9 mouse cellular contexts compared by ENCODE assay signal in genomic region chr1:74297269-74297668, GRCm38 (mm10). TPM values are rescaled to one million over a fixed set of nuclear protein-coding genes. Genes with fewer than 3 reads are reported as not detected.
A peak's percentile ranks its signal among the peaks of the same experiment; 100 is the strongest.
DNase-seq lines count a peak whose midpoint lies in the region; ATAC-seq lines count a peak whose summit lies in the region.
"Had no signal": no experiment of that assay in that cellular context is flagged by ENCODE, and none has a peak within 500 bp of the region (broad histone marks: within the 10 kb centered on the region; RNA-seq: fewer than 3 reads in every experiment).

No protein-coding gene starts in this region.

- DNase-seq in cerebellum, adult 9-11 months: peak; percentile 47
- DNase-seq in cerebellum, postnatal 36 days: no peak
- DNase-seq in adrenal gland, postnatal 10 days: peak; percentile 79
- no peak for DNase-seq in layer of hippocampus, adult 9-11 months

- H3K27ac ChIP-seq in heart, embryonic 16.5 days (ENCODE audit: low read length): peak overlapping the region; percentile 99
- H3K27ac ChIP-seq in lung, embryonic 16.5 days (ENCODE audit: low read length): peak overlapping the region; percentile 99
- no peak overlapping the region; the same call in 1 of the 2 replicates for H3K27ac ChIP-seq in forebrain, embryonic 13.5 days

- H3K4me3 ChIP-seq in heart, embryonic 16.5 days (ENCODE audit: low read length): no peak overlapping the region
- H3K4me3 ChIP-seq in lung, embryonic 16.5 days (ENCODE audit: low read length): no peak overlapping the region
- no peak overlapping the region for H3K4me3 ChIP-seq in forebrain, embryonic 13.5 days

- 0 out of 2 replicates have a peak, but pooled peaks cover 4% of the 10 kb centered on the region for H3K36me3 ChIP-seq in heart, embryonic 16.5 days (ENCODE audit: control insufficient read depth, insufficient read depth)
- H3K36me3 ChIP-seq in lung, embryonic 16.5 days (ENCODE audit: control insufficient read depth, insufficient read depth, low read length): peaks cover 4% of the 10 kb centered on the region
- peaks cover 13% of the 10 kb centered on the region; the same call in 1 of the 2 replicates for H3K36me3 ChIP-seq in forebrain, embryonic 13.5 days (ENCODE audit: poor library complexity, severe bottlenecking)

- WGBS in heart, embryonic 16.5 days: 37% methylated on average over 3 of the region's 3 CpGs
- WGBS in lung, embryonic 16.5 days: 51% methylated on average over 3 of the region's 3 CpGs
- 80% methylated on average over 3 of the region's 3 CpGs for WGBS in forebrain, embryonic 13.5 days

- no peak for ATAC-seq in heart, embryonic 16.5 days (replicated peaks; ENCODE audit: extremely low read depth, insufficient read depth, low FRiP score)
- ATAC-seq in lung, embryonic 16.5 days (ENCODE audit: low read depth): no peak
- ATAC-seq in CD4-positive, CD25-positive, alpha-beta regulatory T cell, adult 4 months: no peak
- no peak for ATAC-seq in forebrain, embryonic 13.5 days

- H3K4me1 ChIP-seq in heart, embryonic 16.5 days (ENCODE audit: control insufficient read depth, insufficient read depth, low read length): peaks cover 88% of the 10 kb centered on the region
- H3K4me1 ChIP-seq in lung, embryonic 16.5 days (replicated peaks; ENCODE audit: control insufficient read depth, insufficient read depth, low read length): peaks cover 78% of the 10 kb centered on the region
- peaks cover 19% of the 10 kb centered on the region for H3K4me1 ChIP-seq in forebrain, embryonic 13.5 days

- H3K27me3 ChIP-seq in heart, embryonic 16.5 days (ENCODE audit: control insufficient read depth, insufficient read depth, low read length): no peaks in the 10 kb centered on the region
- no peaks in the 10 kb centered on the region for H3K27me3 ChIP-seq in lung, embryonic 16.5 days (ENCODE audit: control insufficient read depth, insufficient read depth, low read depth, low read length)
- H3K27me3 ChIP-seq in forebrain, embryonic 13.5 days: no peaks in the 10 kb centered on the region

- peak overlapping the region; percentile 69; the same call in 1 of the 2 replicates for H3K9ac ChIP-seq in heart, embryonic 16.5 days (ENCODE audit: low read length)
- H3K9ac ChIP-seq in lung, embryonic 16.5 days (ENCODE audit: low read length): peak overlapping the region; percentile 60; the same call in 1 of the 2 replicates
- H3K9ac ChIP-seq in forebrain, embryonic 13.5 days: no peak overlapping the region

- H3K9me3 ChIP-seq in heart, embryonic 16.5 days (replicated peaks; ENCODE audit: control insufficient read depth, low read length): no peaks in the 10 kb centered on the region
- no peaks in the 10 kb centered on the region for H3K9me3 ChIP-seq in lung, embryonic 16.5 days (ENCODE audit: control insufficient read depth, low read length)
- no peaks in the 10 kb centered on the region for H3K9me3 ChIP-seq in forebrain, embryonic 13.5 days (replicated peaks)

- peak overlapping the region; percentile 67; the same call in 1 of the 2 replicates for H3K4me2 ChIP-seq in heart, embryonic 16.5 days (ENCODE audit: low read depth, low read length)
- no peak overlapping the region for H3K4me2 ChIP-seq in lung, embryonic 16.5 days (ENCODE audit: low read depth, low read length)
- H3K4me2 ChIP-seq in forebrain, embryonic 13.5 days: no peak overlapping the region

RNA-seq across cellular contexts. Expression of gene Tmbim1, which starts 8.2 kb away (rescaled TPM):
- 10 to 100 TPM; 63.6 to 68.8 TPM for total RNA-seq in adrenal gland, postnatal 10 days (2021)
- polyA plus RNA-seq in heart, embryonic 16.5 days (2015; fragmentation: Nextera tagmentation; extraction: Ambion mirVana): 51.2 and 51.4 TPM in 2 replicates
- 57.9 and 63.0 TPM in 2 replicates for polyA plus RNA-seq in lung, embryonic 16.5 days (2015; fragmentation: Nextera tagmentation; extraction: Ambion mirVana)
- polyA plus RNA-seq in CD4-positive, CD25-positive, alpha-beta regulatory T cell, adult 4 months (2017; shearing (Covaris generic)): 10 to 100 TPM; 16.7 to 27.5 TPM
- polyA plus RNA-seq in forebrain, embryonic 13.5 days (2015; fragmentation: Nextera tagmentation; extraction: Ambion mirVana): 4.3 and 4.4 TPM in 2 replicates

RNA-seq across cellular contexts. Expression of gene Pnkd, which starts 12.5 kb away (rescaled TPM):
- 100 to 1,000 TPM; 116 to 139 TPM for total RNA-seq in adrenal gland, postnatal 10 days (2021)
- polyA plus RNA-seq in heart, embryonic 16.5 days (2015; fragmentation: Nextera tagmentation; extraction: Ambion mirVana): 314 and 324 TPM in 2 replicates
- 123 and 126 TPM in 2 replicates for polyA plus RNA-seq in lung, embryonic 16.5 days (2015; fragmentation: Nextera tagmentation; extraction: Ambion mirVana)
- polyA plus RNA-seq in CD4-positive, CD25-positive, alpha-beta regulatory T cell, adult 4 months (2017; shearing (Covaris generic)): 10 to 100 TPM; 78.8 to 83.8 TPM
- polyA plus RNA-seq in forebrain, embryonic 13.5 days (2015; fragmentation: Nextera tagmentation; extraction: Ambion mirVana): 94.5 and 96.1 TPM in 2 replicates

RNA-seq across cellular contexts. Expression of gene Aamp, which starts 12.7 kb away (rescaled TPM):
- 100 to 1,000 TPM; 151 to 159 TPM for total RNA-seq in adrenal gland, postnatal 10 days (2021)
- 214 and 223 TPM in 2 replicates for polyA plus RNA-seq in heart, embryonic 16.5 days (2015; fragmentation: Nextera tagmentation; extraction: Ambion mirVana)
- 252 and 267 TPM in 2 replicates for polyA plus RNA-seq in lung, embryonic 16.5 days (2015; fragmentation: Nextera tagmentation; extraction: Ambion mirVana)
- 100 to 1,000 TPM; 205 to 288 TPM for polyA plus RNA-seq in CD4-positive, CD25-positive, alpha-beta regulatory T cell, adult 4 months (2017; shearing (Covaris generic))
- 195 and 211 TPM in 2 replicates for polyA plus RNA-seq in forebrain, embryonic 13.5 days (2015; fragmentation: Nextera tagmentation; extraction: Ambion mirVana)

RNA-seq across cellular contexts. Expression of gene Gpbar1, which starts 18.9 kb away (rescaled TPM):
- under 1 TPM in 1 of 2 experiments, not detected in 1; 0.24 TPM for total RNA-seq in adrenal gland, postnatal 10 days (2021)
- polyA plus RNA-seq in heart, embryonic 16.5 days (2015; fragmentation: Nextera tagmentation; extraction: Ambion mirVana): 0.22 and 0.30 TPM in 2 replicates
- polyA plus RNA-seq in lung, embryonic 16.5 days (2015; fragmentation: Nextera tagmentation; extraction: Ambion mirVana): 0.19 and 0.40 TPM in 2 replicates
- polyA plus RNA-seq in CD4-positive, CD25-positive, alpha-beta regulatory T cell, adult 4 months (2017; shearing (Covaris generic)): 1 to 10 TPM in 1 of 2 experiments, not detected in 1; 1.1 TPM
- polyA plus RNA-seq in forebrain, embryonic 13.5 days (2015; fragmentation: Nextera tagmentation; extraction: Ambion mirVana): not detected in 2 replicates
- total RNA-seq: common myeloid progenitor, adult 5-6 weeks had no signal

Comparison
In these comparisons a context has a peak if more than half of its experiments do, and no peak if none do; other contexts are left out.
1. DNase-seq: peak in cerebellum, adult 9-11 months (single experiment) and adrenal gland, postnatal 10 days (single experiment); none in cerebellum, postnatal 36 days (0 of 2) and layer of hippocampus, adult 9-11 months (single experiment).